Mouse (Mus musculus): ENCODE data around the gene Amt. TPM values are rescaled to one million over a fixed set of nuclear protein-coding genes. Genes with fewer than 3 reads are reported as not detected.
"Not testable (repeated sequence)": the region's sequence is repeated elsewhere in the genome, so short reads cannot be mapped to it uniquely, and the experiment has no call there.

Gene Amt
- polyA plus RNA-seq, 1 experiment = 84.2 TPM

- DNase-seq = peak; percentile 86
- no peaks in the 10 kb centered on the region for H3K36me3 ChIP-seq (ENCODE audit: control insufficient read depth, insufficient read depth, low read length)
- no peak overlapping the region for H3K27ac ChIP-seq (ENCODE audit: insufficient read depth, low read depth, low read length)
- H3K4me3 ChIP-seq (ENCODE audit: insufficient read depth, low read depth, low read length) = no peak overlapping the region
- TF ChIP-seq CTCF (conservative IDR thresholded peaks at IDR 0.05; ENCODE audit: insufficient read depth, insufficient read length, low read depth, low read length) (peak; percentile 85), POLR2A (IDR thresholded peaks at IDR 0.05; ENCODE audit: low read depth, low read length) (no peak)
- H3K27me3 ChIP-seq (replicated peaks; ENCODE audit: control insufficient read depth, insufficient read depth, low read length) = no peaks in the 10 kb centered on the region
- WGBS = 7% methylated on average over 6 of the region's 6 CpGs
- H3K4me1 ChIP-seq (ENCODE audit: control insufficient read depth, insufficient read depth, low read length) = peaks cover 6% of the 10 kb centered on the region; the same call in 1 of the 2 replicates
Observed at GRCm38 (mm10) chr9:108284410-108284809, 12.2 kb upstream of the Amt start.

GRCm38 (mm10) chr9:108287526-108288238 lies 9.0 kb upstream of the Amt start:
- WGBS = 59% methylated on average over 6 of the region's 6 CpGs

GRCm38 (mm10) chr9:108289347-108289746 lies 7.3 kb upstream of the Amt start:
- 58% methylated on average over 2 of the region's 2 CpGs for WGBS
- H3K4me3 ChIP-seq (ENCODE audit: insufficient read depth, low read depth, low read length) = no peak overlapping the region
- H3K27ac ChIP-seq (ENCODE audit: insufficient read depth, low read depth, low read length) = no peak overlapping the region
- H3K36me3 ChIP-seq (ENCODE audit: control insufficient read depth, insufficient read depth, low read length) = no peaks in the 10 kb centered on the region
- H3K4me1 ChIP-seq (ENCODE audit: control insufficient read depth, insufficient read depth, low read length) = peaks cover 6% of the 10 kb centered on the region; the same call in 1 of the 2 replicates
- TF ChIP-seq POLR2A (IDR thresholded peaks at IDR 0.05; ENCODE audit: low read depth, low read length) (no peak), CTCF (conservative IDR thresholded peaks at IDR 0.05; ENCODE audit: insufficient read depth, insufficient read length, low read depth, low read length) (no peak)
- H3K27me3 ChIP-seq (replicated peaks; ENCODE audit: control insufficient read depth, insufficient read depth, low read length) = no peaks in the 10 kb centered on the region
- DNase-seq = no peak

More at GRCm38 (mm10) chr9:108287526-108288238, 9.0 kb upstream of the Amt start:
- not testable (repeated sequence) for H3K4me1 ChIP-seq (ENCODE audit: control insufficient read depth, insufficient read depth, low read length); H3K4me3 ChIP-seq (ENCODE audit: insufficient read depth, low read depth, low read length); DNase-seq; H3K27ac ChIP-seq (ENCODE audit: insufficient read depth, low read depth, low read length); H3K36me3 ChIP-seq (ENCODE audit: control insufficient read depth, insufficient read depth, low read length); H3K27me3 ChIP-seq (replicated peaks; ENCODE audit: control insufficient read depth, insufficient read depth, low read length)

GRCm38 (mm10) chr9:108290016-108290750 lies 6.5 kb upstream of the Amt start, which contains the start of gene Nicn1:
TSS of gene Nicn1 (plus strand) at chr9:108290429.
- WGBS = under 1% methylated on average over 32 of the region's 32 CpGs

GRCm38 (mm10) chr9:108290773-108291172 lies 5.9 kb upstream of the Amt start:
- Histone ChIP-seq H3K36me3 (ENCODE audit: control insufficient read depth, insufficient read depth, low read length) (no peaks in the 10 kb centered on the region), H3K4me1 (ENCODE audit: control insufficient read depth, insufficient read depth, low read length) (peaks cover 7% of the 10 kb centered on the region), H3K27ac (ENCODE audit: insufficient read depth, low read depth, low read length) (no peak overlapping the region; the same call in 1 of the 2 replicates), H3K4me3 (ENCODE audit: insufficient read depth, low read depth, low read length) (peak overlapping the region; percentile 58; the same call in 1 of the 2 replicates), H3K27me3 (replicated peaks; ENCODE audit: control insufficient read depth, insufficient read depth, low read length) (no peaks in the 10 kb centered on the region)
- no peak for TF ChIP-seq POLR2A (IDR thresholded peaks at IDR 0.05; ENCODE audit: low read depth, low read length)
- no peak for TF ChIP-seq CTCF (conservative IDR thresholded peaks at IDR 0.05; ENCODE audit: insufficient read depth, insufficient read length, low read depth, low read length)
- no peak for DNase-seq
- 37% methylated on average over 6 of the region's 6 CpGs for WGBS

More at GRCm38 (mm10) chr9:108290016-108290750, 6.5 kb upstream of the Amt start, which contains the start of gene Nicn1:
- Histone ChIP-seq H3K36me3 (ENCODE audit: control insufficient read depth, insufficient read depth, low read length) (no peaks in the 10 kb centered on the region), H3K4me1 (ENCODE audit: control insufficient read depth, insufficient read depth, low read length) (peaks cover 3% of the 10 kb centered on the region; the same call in 1 of the 2 replicates), H3K27me3 (replicated peaks; ENCODE audit: control insufficient read depth, insufficient read depth, low read length) (no peaks in the 10 kb centered on the region), H3K4me3 (ENCODE audit: insufficient read depth, low read depth, low read length) (peak within 1 kb of the TSS; percentile 58), H3K27ac (ENCODE audit: insufficient read depth, low read depth, low read length) (peak within 1 kb of the TSS; percentile 4; the same call in 1 of the 2 replicates)
- DNase-seq = peak; percentile 98
- TF ChIP-seq POLR2A (IDR thresholded peaks at IDR 0.05; ENCODE audit: low read depth, low read length) (no peak), CTCF (conservative IDR thresholded peaks at IDR 0.05; ENCODE audit: insufficient read depth, insufficient read length, low read depth, low read length) (no peak)

- Histone ChIP-seq H3K4me1 (ENCODE audit: control insufficient read depth, insufficient read depth, low read length) (peaks cover 9% of the 10 kb centered on the region; the same call in 1 of the 2 replicates), H3K4me3 (ENCODE audit: insufficient read depth, low read depth, low read length) (no peak overlapping the region), H3K27me3 (replicated peaks; ENCODE audit: control insufficient read depth, insufficient read depth, low read length) (no peaks in the 10 kb centered on the region), H3K36me3 (ENCODE audit: control insufficient read depth, insufficient read depth, low read length) (no peaks in the 10 kb centered on the region; the same call in 1 of the 2 replicates), H3K27ac (ENCODE audit: insufficient read depth, low read depth, low read length) (no peak overlapping the region)
- DNase-seq = no peak
- WGBS = 71% methylated on average over 3 of the region's 3 CpGs
- TF ChIP-seq POLR2A (IDR thresholded peaks at IDR 0.05; ENCODE audit: low read depth, low read length) (no peak), CTCF (conservative IDR thresholded peaks at IDR 0.05; ENCODE audit: insufficient read depth, insufficient read length, low read depth, low read length) (no peak)
Observed at GRCm38 (mm10) chr9:108301853-108302252, 5.2 kb downstream of the Amt start.

GRCm38 (mm10) chr9:108304716-108305115 lies 8.1 kb downstream of the Amt start:
- no peak overlapping the region for H3K27ac ChIP-seq (ENCODE audit: insufficient read depth, low read depth, low read length)
- no peak overlapping the region for H3K4me3 ChIP-seq (ENCODE audit: insufficient read depth, low read depth, low read length)
- no peak for DNase-seq
- H3K36me3 ChIP-seq (ENCODE audit: control insufficient read depth, insufficient read depth, low read length) = no peaks in the 10 kb centered on the region; the same call in 1 of the 2 replicates
- no peaks in the 10 kb centered on the region for H3K27me3 ChIP-seq (replicated peaks; ENCODE audit: control insufficient read depth, insufficient read depth, low read length)
- H3K4me1 ChIP-seq (ENCODE audit: control insufficient read depth, insufficient read depth, low read length) = peaks cover 8% of the 10 kb centered on the region
- TF ChIP-seq CTCF (conservative IDR thresholded peaks at IDR 0.05; ENCODE audit: insufficient read depth, insufficient read length, low read depth, low read length) (no peak), POLR2A (IDR thresholded peaks at IDR 0.05; ENCODE audit: low read depth, low read length) (no peak)
- WGBS = 71% methylated on average over 4 of the region's 4 CpGs
